Comparison of ENCODE assay signal across 19 mouse cellular contexts in genomic region chr11:116934862-116935261, GRCm38 (mm10). TPM values are rescaled to one million over a fixed set of nuclear protein-coding genes. Genes with fewer than 3 reads are reported as not detected.
DNase-seq lines count a peak whose midpoint lies in the region; ATAC-seq lines count a peak whose summit lies in the region.
"Had no signal": no experiment of that assay in that cellular context is flagged by ENCODE, and none has a peak within 500 bp of the region (broad histone marks: within the 10 kb centered on the region; RNA-seq: fewer than 3 reads in every experiment).

No protein-coding gene starts in this region.

- no peak for DNase-seq in midbrain, embryonic 14.5 days
- DNase-seq in kidney, postnatal 14 days, result no peak
- DNase-seq in heart, postnatal 14 days, result no peak
- DNase-seq: cerebellum, adult 2 months; cerebellum, postnatal 36 days; gastrocnemius, postnatal 25 days; kidney, adult 8-10 months; kidney, postnatal 25 days; thymus, adult 18-20 months had no signal

- no peaks in the 10 kb centered on the region for H3K27me3 ChIP-seq in midbrain, embryonic 13.5 days
- no peaks in the 10 kb centered on the region for H3K27me3 ChIP-seq in midbrain, embryonic 14.5 days (ENCODE audit: control insufficient read depth, insufficient read depth, low read length)
- H3K27me3 ChIP-seq in hindbrain, embryonic 12.5 days, result no peaks in the 10 kb centered on the region
- no peaks in the 10 kb centered on the region for H3K27me3 ChIP-seq in hindbrain, embryonic 16.5 days (replicated peaks; ENCODE audit: control insufficient read depth, insufficient read depth, low read length)
- no peaks in the 10 kb centered on the region for H3K27me3 ChIP-seq in neural tube, embryonic 15.5 days (replicated peaks)
- H3K27me3 ChIP-seq: lung, embryonic 15.5 days; stomach, embryonic 15.5 days had no signal

- H3K9me3 ChIP-seq in midbrain, embryonic 13.5 days, result no peaks in the 10 kb centered on the region
- H3K9me3 ChIP-seq in midbrain, embryonic 14.5 days (ENCODE audit: control insufficient read depth, low read length), result no peaks in the 10 kb centered on the region
- no peaks in the 10 kb centered on the region for H3K9me3 ChIP-seq in hindbrain, embryonic 12.5 days (replicated peaks)
- no peaks in the 10 kb centered on the region for H3K9me3 ChIP-seq in hindbrain, embryonic 16.5 days (ENCODE audit: control insufficient read depth, low read length)
- no peaks in the 10 kb centered on the region for H3K9me3 ChIP-seq in neural tube, embryonic 15.5 days (replicated peaks)
- H3K9me3 ChIP-seq: heart, embryonic 10.5 days; lung, embryonic 15.5 days; stomach, embryonic 15.5 days had no signal

- WGBS in midbrain, embryonic 13.5 days, result 91% methylated on average over 5 of the region's 5 CpGs
- WGBS in midbrain, embryonic 14.5 days, result 84% methylated on average over 5 of the region's 5 CpGs
- 82% methylated on average over 5 of the region's 5 CpGs for WGBS in hindbrain, embryonic 12.5 days
- 85% methylated on average over 5 of the region's 5 CpGs for WGBS in hindbrain, embryonic 16.5 days
- WGBS in neural tube, embryonic 15.5 days, result 83% methylated on average over 5 of the region's 5 CpGs

- H3K4me1 ChIP-seq in midbrain, embryonic 13.5 days (replicated peaks), result peaks cover 36% of the 10 kb centered on the region
- H3K4me1 ChIP-seq in midbrain, embryonic 14.5 days (ENCODE audit: control insufficient read depth, insufficient read depth, low read length), result peaks cover 6% of the 10 kb centered on the region
- peaks cover 49% of the 10 kb centered on the region for H3K4me1 ChIP-seq in hindbrain, embryonic 12.5 days
- H3K4me1 ChIP-seq in hindbrain, embryonic 16.5 days (ENCODE audit: control insufficient read depth, insufficient read depth, low read depth, low read length), result peaks cover 10% of the 10 kb centered on the region
- H3K4me1 ChIP-seq in neural tube, embryonic 15.5 days, result peaks cover 48% of the 10 kb centered on the region

- peaks cover 75% of the 10 kb centered on the region for H3K36me3 ChIP-seq in midbrain, embryonic 13.5 days
- peaks cover 73% of the 10 kb centered on the region for H3K36me3 ChIP-seq in midbrain, embryonic 14.5 days (ENCODE audit: control insufficient read depth, insufficient read depth, low read length)
- H3K36me3 ChIP-seq in hindbrain, embryonic 12.5 days, result peaks cover 41% of the 10 kb centered on the region
- H3K36me3 ChIP-seq in hindbrain, embryonic 16.5 days (ENCODE audit: control insufficient read depth, insufficient read depth, low read length), result peaks cover 22% of the 10 kb centered on the region
- peaks cover 25% of the 10 kb centered on the region for H3K36me3 ChIP-seq in neural tube, embryonic 15.5 days
- H3K36me3 ChIP-seq: heart, embryonic 10.5 days; lung, embryonic 15.5 days; stomach, embryonic 15.5 days had no signal

- H3K4me2 ChIP-seq in midbrain, embryonic 13.5 days (replicated peaks), result no peak overlapping the region
- H3K4me2 ChIP-seq in midbrain, embryonic 14.5 days (ENCODE audit: low read length), result no peak overlapping the region
- H3K4me2 ChIP-seq in hindbrain, embryonic 12.5 days (replicated peaks), result no peak overlapping the region
- H3K4me2 ChIP-seq in hindbrain, embryonic 16.5 days (ENCODE audit: low read length), result no peak overlapping the region
- H3K4me2 ChIP-seq in neural tube, embryonic 15.5 days, result no peak overlapping the region
- H3K4me2 ChIP-seq: lung, embryonic 15.5 days; stomach, embryonic 15.5 days had no signal

- no peak for ATAC-seq in midbrain, embryonic 13.5 days
- no peak for ATAC-seq in midbrain, embryonic 14.5 days (ENCODE audit: low FRiP score, low TSS enrichment)
- ATAC-seq in hindbrain, embryonic 12.5 days (ENCODE audit: low FRiP score), result no peak
- no peak for ATAC-seq in hindbrain, embryonic 16.5 days
- ATAC-seq in neural tube, embryonic 15.5 days (ENCODE audit: low FRiP score), result no peak

- H3K27ac ChIP-seq in midbrain, embryonic 13.5 days, result 0 out of 2 replicates have a peak overlapping the region, but pooled peaks have one; percentile 60
- no peak overlapping the region for H3K27ac ChIP-seq in midbrain, embryonic 14.5 days (replicated peaks; ENCODE audit: low read depth, low read length)
- H3K27ac ChIP-seq in hindbrain, embryonic 12.5 days, result peak overlapping the region; percentile 60
- H3K27ac ChIP-seq in hindbrain, embryonic 16.5 days (ENCODE audit: low read depth, low read length), result peak overlapping the region; percentile 72; the same call in 1 of the 2 replicates
- H3K27ac ChIP-seq in neural tube, embryonic 15.5 days (replicated peaks), result peak overlapping the region; percentile 73
- H3K27ac ChIP-seq: liver, embryonic 14.5 days; lung, embryonic 15.5 days; macrophage; stomach, embryonic 15.5 days had no signal

- intact Hi-C loops in heart, postnatal 14 days (cut with DNase I), result no loop called here

- no peak overlapping the region for H3K4me3 ChIP-seq in midbrain, embryonic 13.5 days (replicated peaks)
- no peak overlapping the region for H3K4me3 ChIP-seq in midbrain, embryonic 14.5 days (replicated peaks; ENCODE audit: low read depth, low read length)
- H3K4me3 ChIP-seq in hindbrain, embryonic 12.5 days, result no peak overlapping the region
- no peak overlapping the region for H3K4me3 ChIP-seq in hindbrain, embryonic 16.5 days (ENCODE audit: low read length)
- H3K4me3 ChIP-seq in neural tube, embryonic 15.5 days (replicated peaks), result no peak overlapping the region
- H3K4me3 ChIP-seq: heart, embryonic 10.5 days; lung, embryonic 15.5 days; stomach, embryonic 15.5 days had no signal

- no peak overlapping the region for H3K9ac ChIP-seq in midbrain, embryonic 13.5 days (replicated peaks)
- H3K9ac ChIP-seq in midbrain, embryonic 14.5 days (replicated peaks; ENCODE audit: low read length), result no peak overlapping the region
- no peak overlapping the region for H3K9ac ChIP-seq in hindbrain, embryonic 12.5 days
- no peak overlapping the region for H3K9ac ChIP-seq in hindbrain, embryonic 16.5 days (ENCODE audit: low read depth, low read length)
- no peak overlapping the region for H3K9ac ChIP-seq in neural tube, embryonic 15.5 days (replicated peaks)
- H3K9ac ChIP-seq: liver, embryonic 14.5 days; lung, embryonic 15.5 days; stomach, embryonic 15.5 days had no signal

RNA-seq across cellular contexts. Expression of gene Mgat5b, which starts 16.2 kb away (rescaled TPM):
- 16.8 and 21.8 TPM in 2 replicates for polyA plus RNA-seq in midbrain, embryonic 13.5 days (2015; fragmentation: Nextera tagmentation; extraction: Ambion mirVana)
- polyA plus RNA-seq in midbrain, embryonic 14.5 days (2014; fragmentation: Nextera tagmentation; extraction: Ambion mirVana), result 24.2 and 31.4 TPM in 2 replicates
- polyA plus RNA-seq in hindbrain, embryonic 12.5 days (2016; fragmentation: Nextera tagmentation; extraction: Ambion mirVana), result 23.8 TPM in 2 replicates
- 19.4 and 27.5 TPM in 2 replicates for polyA plus RNA-seq in hindbrain, embryonic 16.5 days (2015; fragmentation: Nextera tagmentation; extraction: Ambion mirVana)
- 20.1 and 25.0 TPM in 2 replicates for polyA plus RNA-seq in neural tube, embryonic 15.5 days (2015; fragmentation: Nextera tagmentation; extraction: Ambion mirVana)
- under 1 TPM; 0.12 to 0.26 TPM for total RNA-seq in heart, postnatal 14 days (2021)
- total RNA-seq: neutrophil, adult 5-6 weeks had no signal
- polyA plus RNA-seq: liver, embryonic 14.5 days; macrophage had no signal
